Mouse (Mus musculus): Measurements from ENCODE around the gene Nadk.
"Not testable (repeated sequence)": the region's sequence is repeated elsewhere in the genome, so short reads cannot be mapped to it uniquely, and the experiment has no call there.

The Nadk gene

DNA sequence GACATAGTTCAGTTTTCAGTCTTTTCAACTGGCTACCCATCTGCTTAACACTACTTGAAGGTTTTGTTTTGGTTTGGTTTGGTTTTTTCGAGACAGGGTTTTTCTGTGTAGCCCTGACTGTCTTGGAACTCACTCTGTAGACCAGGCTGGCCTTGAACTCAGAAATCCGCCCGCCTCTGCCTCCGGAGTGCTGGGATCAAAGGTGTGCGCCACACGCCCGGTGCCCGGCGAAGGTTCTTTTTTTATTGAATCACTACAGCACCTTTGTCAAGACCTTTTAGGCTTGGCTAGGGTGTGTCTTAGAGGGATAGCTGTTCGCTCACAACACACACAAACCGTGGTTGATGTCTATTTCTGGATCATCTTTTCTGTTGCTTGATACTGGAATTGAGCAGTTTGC is 8.1 kb downstream of the Nadk start:
- not testable (repeated sequence) for DNase-seq

GRCm38 (mm10) chr4:155571442-155571841 is 9.3 kb downstream of the Nadk start:
- no peak for DNase-seq

- no peak for DNase-seq
Measured at GRCm38 (mm10) chr4:155573155-155573554, 11.0 kb downstream of the Nadk start.

GRCm38 (mm10) chr4:155573876-155574275 is 11.7 kb downstream of the Nadk start:
- no peak for DNase-seq

DNA sequence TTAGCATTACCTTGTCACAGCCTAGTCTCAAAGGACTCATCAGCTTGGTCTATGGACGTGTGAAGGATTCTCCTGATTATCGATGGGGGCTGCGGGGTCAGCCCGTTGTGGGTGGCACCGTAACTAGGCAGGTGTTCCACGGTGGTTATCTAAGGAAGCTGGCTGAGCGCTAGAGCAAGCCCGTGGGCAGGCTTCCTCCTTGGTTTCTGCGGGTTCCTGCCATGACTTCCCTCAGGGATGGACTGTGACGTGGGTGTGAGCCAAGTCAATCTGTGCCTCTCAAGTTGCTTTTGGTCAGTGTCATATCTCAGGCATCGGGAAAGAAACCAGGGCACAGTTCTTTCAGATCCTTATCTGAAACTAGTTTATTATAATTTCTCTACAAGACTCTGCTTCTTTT is 12.8 kb downstream of the Nadk start:
- no peak for DNase-seq

DNA sequence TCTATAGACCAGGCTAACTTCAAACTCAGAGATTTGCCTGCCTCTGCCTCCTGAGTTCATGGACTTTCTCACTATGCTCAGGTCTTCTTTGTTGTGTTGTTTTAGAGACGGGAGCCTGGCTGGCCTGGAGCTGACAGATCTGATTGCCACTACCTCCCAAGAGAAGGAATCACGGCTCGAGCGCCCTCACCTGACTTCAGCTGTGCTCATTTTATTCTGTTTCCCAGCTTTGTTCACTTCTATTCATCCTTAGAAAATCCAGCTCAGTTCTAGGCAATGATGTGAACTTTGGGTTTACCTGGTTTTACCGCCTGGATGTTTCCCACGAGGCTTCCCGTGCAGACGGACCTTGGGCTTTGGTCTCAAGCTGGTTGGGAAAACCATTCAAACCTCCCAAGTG is 13.3 kb downstream of the Nadk start:
- DNase-seq = no peak

DNA sequence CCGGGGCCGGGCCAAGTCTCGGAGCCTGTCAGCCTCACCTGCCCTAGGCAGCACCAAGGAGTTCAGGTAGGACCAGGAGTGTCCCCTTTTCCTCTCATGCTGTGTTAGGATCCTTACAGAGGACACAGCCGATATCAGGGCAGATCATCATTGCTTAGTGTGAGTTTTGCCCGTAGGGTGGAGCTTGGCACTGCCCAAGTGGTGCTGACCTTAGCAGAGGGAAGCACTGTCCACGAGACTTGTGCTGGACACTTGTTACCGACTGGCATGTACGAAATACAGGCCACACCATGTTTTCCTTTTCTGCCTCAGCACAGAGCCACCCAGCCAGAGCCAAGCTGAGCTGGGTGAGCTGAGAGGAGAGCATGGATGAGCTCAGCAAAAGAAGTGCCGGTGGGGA is 15.0 kb downstream of the Nadk start:
- no peak for DNase-seq

- no peak for DNase-seq
Measured at GRCm38 (mm10) chr4:155577741-155578140, 15.6 kb downstream of the Nadk start.

DNA sequence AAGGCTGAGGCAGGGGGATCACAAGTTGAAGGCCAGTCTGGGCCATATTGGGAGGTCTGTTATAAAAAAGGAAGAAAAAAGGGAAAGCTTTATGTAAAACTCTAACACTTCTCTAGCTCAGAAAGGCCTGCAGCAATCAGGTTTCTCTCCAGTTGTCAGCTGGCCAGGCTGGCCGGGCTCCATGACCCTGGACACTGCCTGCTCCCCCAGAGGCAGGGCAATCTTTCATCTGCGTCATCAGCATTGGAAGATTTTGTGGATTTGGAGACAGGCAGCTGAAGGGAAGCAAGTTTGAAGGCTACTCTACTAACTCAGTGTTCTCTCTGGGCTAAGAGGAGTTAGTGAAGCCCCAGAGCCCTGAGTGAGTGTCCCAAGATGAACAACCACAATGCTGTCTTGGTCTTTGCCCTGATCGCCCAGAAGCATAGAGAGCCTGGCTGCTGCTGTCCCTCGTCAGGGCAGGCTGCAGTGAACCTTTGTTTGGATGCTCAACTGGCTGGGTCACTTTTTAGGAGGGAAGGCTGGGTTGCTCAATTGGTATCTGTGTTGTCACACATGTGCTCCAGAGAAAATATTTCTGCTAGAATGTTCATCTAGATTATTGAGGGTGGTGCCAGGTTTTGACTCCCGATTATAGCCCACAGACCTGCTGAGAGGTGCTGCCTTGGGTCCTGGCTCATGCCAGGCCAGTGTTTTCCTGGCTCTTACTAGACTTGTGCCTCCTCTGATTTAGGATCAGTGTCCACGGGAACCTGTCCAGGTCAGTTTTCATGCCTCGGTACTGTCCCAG is 16.4 kb downstream of the Nadk start:
- DNase-seq = no peak

DNA sequence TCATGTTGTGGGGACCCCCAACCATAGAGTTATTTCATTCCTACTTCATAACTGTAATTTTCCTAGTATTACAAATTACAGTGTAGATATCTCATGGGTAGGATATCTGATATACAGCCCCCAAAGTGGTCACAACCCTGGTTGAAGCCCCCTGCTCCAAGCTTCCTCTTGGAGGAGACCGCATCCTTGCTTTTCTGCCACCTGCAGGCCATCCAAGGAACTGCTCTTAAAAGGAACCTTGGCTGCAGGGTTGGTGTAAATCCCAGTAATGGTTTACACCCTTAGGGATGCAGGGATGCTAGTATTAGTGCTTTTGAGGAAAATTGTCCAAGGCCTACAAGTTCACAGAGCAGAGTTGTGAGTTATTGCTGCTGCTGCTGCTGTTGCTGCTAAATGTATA is 18.2 kb downstream of the Nadk start:
- peak; percentile 51 for DNase-seq

DNA sequence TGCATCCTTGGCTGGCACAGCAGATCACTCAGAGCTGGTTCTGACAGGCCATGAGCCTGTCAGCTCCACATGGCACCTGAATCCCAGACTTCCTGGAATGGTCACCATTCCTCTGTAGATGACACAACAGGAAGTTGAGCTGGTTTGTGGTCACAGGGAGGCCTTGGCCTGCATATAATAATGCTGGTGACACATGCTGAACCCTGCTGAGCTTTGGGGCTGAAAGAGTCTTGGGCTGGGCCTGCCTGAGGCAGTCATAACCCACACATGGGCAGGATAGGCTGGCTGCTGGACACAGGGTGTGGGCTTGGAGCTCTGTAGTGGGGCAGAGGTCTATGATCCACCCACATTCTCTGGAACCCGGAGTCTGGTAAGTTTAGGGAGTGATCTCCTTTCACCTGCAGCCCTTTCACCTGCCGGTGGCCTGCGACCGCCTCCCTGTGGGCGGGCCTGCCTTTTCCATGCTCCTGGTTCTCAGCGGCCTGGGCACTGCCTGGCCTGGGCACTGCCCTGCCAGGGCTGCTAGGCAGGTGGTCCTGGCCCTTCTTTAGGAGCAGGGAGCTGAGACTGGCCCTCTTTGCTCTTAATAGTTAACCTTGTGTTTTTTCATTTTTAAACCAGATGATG is 20.2 kb downstream of the Nadk start:
- no peak for DNase-seq

DNA sequence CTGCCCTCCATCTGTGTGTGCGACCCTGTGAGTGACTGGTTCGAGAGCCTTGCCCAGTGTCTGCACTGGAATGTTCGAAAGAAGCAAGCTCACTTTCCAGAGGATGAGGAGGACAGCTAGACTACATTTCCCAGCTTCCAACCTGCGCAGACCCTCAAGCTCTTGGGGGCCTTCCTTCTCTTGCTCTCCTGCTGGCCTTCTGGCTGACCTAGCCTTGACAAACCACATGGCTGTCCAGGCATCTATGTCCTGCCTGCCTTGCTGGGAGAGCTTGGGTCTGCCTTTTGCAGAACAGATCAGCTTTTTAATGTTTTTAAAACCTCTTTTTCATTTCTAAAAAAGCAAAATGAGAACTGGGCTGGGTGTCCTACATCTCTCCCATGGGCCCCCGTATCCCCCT is 27.2 kb downstream of the Nadk start:
- no peak for DNase-seq

DNA sequence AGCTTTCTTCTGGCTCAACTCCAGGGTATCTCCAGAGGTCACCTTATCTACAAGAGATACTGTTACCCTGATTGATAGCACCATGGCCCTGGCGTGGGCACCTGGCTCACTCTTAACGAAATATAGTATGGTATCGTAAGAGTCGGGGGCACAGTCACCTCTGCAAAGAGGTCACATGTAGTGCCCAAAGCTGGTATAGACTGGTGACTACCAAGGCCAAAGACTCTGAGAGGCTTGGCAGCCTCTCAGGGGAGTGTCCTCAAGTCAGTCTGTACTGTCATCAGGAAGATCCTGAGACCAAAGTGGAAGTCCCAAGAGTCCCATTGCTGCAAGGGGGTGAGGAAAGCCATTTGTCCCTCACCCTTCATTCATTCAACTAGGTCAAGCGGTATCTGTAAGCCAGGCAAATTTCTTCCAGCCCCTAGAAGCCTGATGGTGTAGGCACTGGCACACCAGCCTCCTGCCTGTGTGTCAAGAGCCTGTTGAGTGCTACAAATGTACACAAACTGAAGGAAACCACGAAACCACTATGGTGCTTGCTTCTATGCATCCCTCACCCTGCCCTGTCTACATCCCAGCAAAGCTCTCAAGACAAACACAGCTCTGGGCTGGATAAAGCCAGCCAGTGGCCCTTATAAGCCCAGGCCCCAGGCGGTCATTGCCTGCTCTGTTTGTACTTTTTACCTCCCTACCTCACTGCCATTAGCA is 29.0 kb downstream of the Nadk start:
- no peak for DNase-seq

DNA sequence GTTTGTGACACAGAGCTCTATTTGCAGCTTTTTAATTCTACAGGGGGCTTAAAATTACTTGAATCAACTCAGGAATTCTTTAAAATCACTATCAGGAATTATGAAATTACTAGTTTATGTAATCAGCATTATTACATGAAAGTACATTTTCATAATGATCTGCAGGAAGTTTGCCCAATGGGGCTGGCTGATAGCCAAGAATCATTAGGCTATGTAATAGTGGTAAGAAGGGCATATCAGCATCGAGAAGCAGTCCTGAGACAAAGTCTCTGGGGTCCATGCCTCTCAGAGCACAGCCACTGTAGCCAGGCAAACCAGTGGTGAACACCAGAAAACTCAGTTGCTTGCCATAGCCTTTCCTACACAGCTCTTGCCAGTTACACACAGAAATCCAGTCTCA is 31.6 kb downstream of the Nadk start:
- DNase-seq = no peak

GRCm38 (mm10) chr4:155595777-155596176 is 33.6 kb downstream of the Nadk start:
- DNase-seq = no peak

GRCm38 (mm10) chr4:155596606-155597005 is 34.4 kb downstream of the Nadk start:
- DNase-seq = no peak

DNA sequence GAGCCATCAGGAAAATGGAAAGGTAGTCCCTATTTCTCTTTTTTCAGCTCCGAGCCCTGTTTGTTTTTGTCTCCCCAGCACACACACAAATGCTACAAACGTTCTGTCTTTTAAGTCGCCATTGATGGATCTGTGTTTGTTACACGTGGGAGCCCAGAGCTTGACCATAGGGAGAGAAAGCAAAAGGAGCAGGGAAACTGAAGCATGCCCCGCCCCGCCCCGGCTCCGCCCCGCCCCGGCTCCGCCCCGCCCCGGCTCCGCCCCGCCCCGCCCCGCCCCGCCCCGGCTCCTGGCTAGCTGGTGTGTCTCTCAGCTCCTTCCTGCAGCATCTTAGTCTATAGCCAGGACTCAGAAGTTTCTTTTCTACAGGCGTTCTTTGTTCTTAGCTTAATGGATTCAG is 36.4 kb downstream of the Nadk start:
- DNase-seq = peak; percentile 51

DNA sequence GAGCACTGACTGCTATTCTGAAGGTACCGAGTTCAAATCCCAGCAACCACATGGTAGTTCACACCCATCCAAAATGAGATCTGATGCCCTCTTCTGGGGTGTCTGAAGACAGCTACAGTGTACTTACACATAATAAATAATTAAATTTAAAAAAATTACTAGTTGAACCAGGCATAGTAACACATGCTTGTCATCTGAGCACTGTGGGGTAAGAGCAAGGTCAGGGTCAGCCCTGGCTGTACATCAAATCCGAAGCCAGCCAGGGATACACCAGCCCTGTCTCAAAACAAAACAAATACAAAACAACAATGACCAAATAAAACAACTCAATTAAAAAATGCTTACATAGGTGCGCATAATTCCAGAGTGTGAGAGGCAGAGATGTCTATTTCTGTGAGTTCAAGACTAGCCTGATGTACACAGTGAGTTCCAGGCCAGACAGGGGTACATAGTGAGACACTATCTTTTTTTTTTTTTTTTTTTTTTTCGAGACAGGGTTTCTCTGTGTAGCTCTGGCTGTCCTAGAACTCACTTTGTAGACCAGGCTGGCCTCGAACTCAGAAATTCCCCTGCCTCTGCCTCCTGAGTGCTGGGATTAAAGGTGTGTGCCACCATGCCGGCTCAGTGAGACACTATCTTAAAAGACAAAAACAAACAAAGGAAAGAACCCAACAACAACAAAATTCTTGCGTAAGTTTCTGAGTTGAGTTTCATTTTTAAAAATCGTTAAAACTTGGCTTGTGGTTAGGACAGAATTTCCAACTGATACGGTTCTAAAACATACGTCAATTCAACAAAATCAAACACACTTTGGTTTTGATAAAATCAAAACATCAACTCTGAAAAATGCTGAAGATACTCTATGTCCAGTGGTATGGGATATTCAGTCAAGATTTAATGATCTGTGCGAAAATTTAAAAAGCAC is 38.0 kb downstream of the Nadk start:
- no peak for DNase-seq

DNA sequence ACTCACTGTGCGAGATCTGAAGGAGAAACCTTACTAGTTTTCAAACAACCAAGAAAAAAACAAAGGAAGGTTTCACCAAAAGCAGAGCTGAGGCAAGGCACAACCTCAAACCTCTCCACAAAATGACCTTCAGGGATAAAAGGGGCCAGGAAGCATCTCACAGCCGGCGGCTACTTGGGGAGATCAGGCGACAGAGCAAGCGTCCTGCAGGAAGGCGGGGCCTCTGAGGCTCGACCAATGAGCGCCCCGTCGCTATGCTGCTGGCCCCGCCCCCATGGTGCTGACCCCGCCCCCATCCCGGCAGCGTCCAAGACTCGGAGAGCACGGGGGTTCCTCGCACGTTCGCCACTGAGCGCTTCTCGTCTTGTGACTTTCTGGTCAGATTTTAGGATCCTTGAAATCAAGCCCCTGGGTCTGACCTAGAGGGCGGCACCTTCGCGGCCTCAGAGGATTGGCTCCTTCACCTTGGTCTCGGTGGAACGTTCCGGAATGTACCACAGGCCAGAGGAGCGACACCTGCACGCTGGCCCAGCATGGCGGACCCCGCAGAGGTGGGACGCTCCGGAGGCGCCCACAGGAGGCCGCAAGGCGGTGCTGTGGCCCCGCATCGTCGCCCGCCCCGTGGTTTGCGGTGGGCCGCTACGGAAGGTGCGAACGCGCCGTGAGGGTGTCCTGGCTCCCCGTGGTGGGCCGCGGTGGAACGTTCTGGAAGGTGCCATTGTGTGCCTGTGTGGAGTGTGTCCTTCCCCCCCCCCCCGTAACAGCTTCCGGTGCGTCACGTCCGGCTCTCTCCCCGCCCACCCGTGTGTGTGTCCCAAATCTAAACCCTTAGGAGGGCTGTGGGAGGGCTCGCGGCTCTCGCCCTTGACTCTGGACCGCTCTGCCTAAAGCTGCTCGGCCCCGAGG is 39.2 kb downstream of the Nadk start, which contains the start of gene Slc35e2:
Slc35e2 (plus strand) TSS at position 326 of the 906 bp plus-strand sequence.
- peak; percentile 99 for DNase-seq

DNA sequence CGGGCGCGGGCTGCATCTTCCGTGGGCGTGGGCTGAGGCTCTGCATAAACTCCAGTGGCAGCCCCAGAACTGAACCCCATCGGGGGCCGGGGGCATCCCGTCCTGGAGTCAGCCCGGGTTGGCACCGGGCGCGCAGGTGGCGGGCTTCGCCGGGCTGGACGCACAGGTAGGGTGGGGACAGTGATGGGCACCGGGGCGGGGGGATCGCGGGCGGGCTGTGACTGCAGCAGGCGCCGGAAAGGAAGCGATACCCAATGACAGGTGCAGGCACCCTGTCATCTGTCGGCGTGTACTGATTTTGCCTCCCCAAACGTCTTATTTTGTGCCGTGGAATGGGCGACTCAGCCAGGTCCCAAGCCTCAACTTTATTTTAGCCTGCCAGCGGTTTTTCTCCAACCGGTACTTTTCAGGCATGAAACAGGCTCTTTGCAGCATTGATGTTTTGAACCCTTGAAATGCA is 39.8 kb downstream of the Nadk start:
- DNase-seq = no peak

- no peak for DNase-seq
Measured at GRCm38 (mm10) chr4:155602753-155603152, 40.6 kb downstream of the Nadk start.

GRCm38 (mm10) chr4:155603801-155604200 is 41.6 kb downstream of the Nadk start:
- DNase-seq = no peak

Measured in liver (tissue).